Mouse (Mus musculus) CH12.LX (cell line): ENCODE measurements around the gene Chuk. TPM values are rescaled to one million over a fixed set of nuclear protein-coding genes. Genes with fewer than 3 reads are reported as not detected.

Experiments
- DNase-seq: peaks from one replicate; pipeline ENCODE4 v3.0.0-alpha.2; 2013; ENCODE audit errors: extremely low read depth
- H3K27ac ChIP-seq: 2 replicates; pipeline ENCODE4 v1.5.1; 2012; ENCODE audit warnings: low read depth, mild to moderate bottlenecking, control low read depth, moderate library complexity; ENCODE audit not compliant: insufficient read depth
- H3K27me3 ChIP-seq: replicated peaks from 2 replicates; pipeline ENCODE3; 2012; ENCODE audit warnings: inconsistent platforms
- H3K36me3 ChIP-seq, 2 experiments: replicated peaks in 1 of 2; 2 replicates each; pipeline versions ENCODE3 to v1.6.1; 2012; ENCODE audit warnings: inconsistent platforms in 1 of 2, low read length in 1 of 2, mild to moderate bottlenecking in 1 of 2, mixed read lengths in 1 of 2, moderate library complexity in 1 of 2; ENCODE audit not compliant: control insufficient read depth in 1 of 2, insufficient read depth in 1 of 2
- H3K4me1 ChIP-seq, 2 experiments: 2 replicates each; pipeline ENCODE4 v1.6.1; 2012; ENCODE audit warnings: inconsistent platforms in 1 of 2, moderate library complexity in 1 of 2; ENCODE audit not compliant: insufficient read depth in 2 of 2, control insufficient read depth in 1 of 2
- H3K4me2 ChIP-seq: 2 replicates; pipeline ENCODE4 v1.6.1; 2012; ENCODE audit warnings: low read depth, mild to moderate bottlenecking, control low read depth; ENCODE audit not compliant: poor library complexity, insufficient read depth, severe bottlenecking
- H3K4me3 ChIP-seq, 3 experiments: fragments of 150-350 bp in 1 of 3; sonication (generic) in 1 of 3; replicated peaks in 1 of 3; 2 replicates each; pipeline versions ENCODE3 to v1.5.1; 2011 to 2012; ENCODE audit warnings: low read depth in 2 of 3, low read length in 2 of 3, mild to moderate bottlenecking in 2 of 3, moderate library complexity in 2 of 3, control low read depth in 1 of 3, improper control_type of control experiment in 1 of 3, inconsistent platforms in 1 of 3, mixed read lengths in 1 of 3; ENCODE audit not compliant: poor library complexity in 1 of 3
- H3K79me2 ChIP-seq: replicated peaks from 2 replicates; pipeline ENCODE4 v1.6.1; 2012; ENCODE audit warnings: mild to moderate bottlenecking, moderate library complexity; ENCODE audit not compliant: control insufficient read depth, poor library complexity, insufficient read depth, severe bottlenecking; ENCODE audit errors: extremely low read depth
- H3K9ac ChIP-seq: 2 replicates; pipeline ENCODE4 v1.6.1; 2012; ENCODE audit warnings: low read depth, mild to moderate bottlenecking, control low read depth, moderate library complexity; ENCODE audit not compliant: insufficient read depth
- H3K9me3 ChIP-seq: replicated peaks from 2 replicates; pipeline ENCODE3; 2012; ENCODE audit warnings: low read length, inconsistent platforms, mixed read lengths
- BHLHE40 ChIP-seq: IDR thresholded peaks from 2 replicates; pipeline ENCODE4 v1.6.1; 2011; ENCODE audit warnings: mild to moderate bottlenecking, low read depth, low read length, improper control_type of control experiment
- CHD2 ChIP-seq: IDR thresholded peaks from 2 replicates; pipeline ENCODE4 v1.6.1; 2011; ENCODE audit warnings: low read length, improper control_type of control experiment
- CTCF ChIP-seq, 2 experiments: IDR thresholded peaks in 1 of 2; conservative IDR thresholded peaks in 1 of 2; 2 replicates each; pipeline ENCODE4 v1.5.1; 2011 to 2012; ENCODE audit warnings: low read depth in 2 of 2, low read length in 2 of 2, improper control_type of control experiment in 1 of 2, inconsistent platforms in 1 of 2, mild to moderate bottlenecking in 1 of 2, moderate library complexity in 1 of 2
- E2F4 ChIP-seq: IDR thresholded peaks from 2 replicates; pipeline ENCODE4 v1.6.1; 2011; ENCODE audit warnings: low read depth, low read length, improper control_type of control experiment; ENCODE audit not compliant: insufficient replicate concordance
- EP300 ChIP-seq: IDR thresholded peaks from 2 replicates; pipeline ENCODE4 v1.6.1; 2011; ENCODE audit warnings: low read length, improper control_type of control experiment
- ETS1 ChIP-seq: conservative IDR thresholded peaks from 2 replicates; pipeline ENCODE4 v1.6.1; 2012; ENCODE audit warnings: low read depth, mild to moderate bottlenecking, inconsistent platforms, low read length, improper control_type of control experiment, moderate library complexity
- HCFC1 ChIP-seq: IDR thresholded peaks from 2 replicates; pipeline ENCODE4 v1.6.1; 2012; ENCODE audit warnings: low read depth, mild to moderate bottlenecking, inconsistent platforms, low read length, improper control_type of control experiment
- IRF4 ChIP-seq: IDR thresholded peaks from 2 replicates; pipeline ENCODE4 v1.6.1; 2014; ENCODE audit warnings: low read depth, mild to moderate bottlenecking, inconsistent platforms, low read length, improper control_type of control experiment
- JUN ChIP-seq: IDR thresholded peaks from 2 replicates; pipeline ENCODE4 v1.6.1; 2011; ENCODE audit warnings: low read depth, mild to moderate bottlenecking, low read length, improper control_type of control experiment, moderate library complexity; ENCODE audit not compliant: insufficient read depth
- JUND ChIP-seq: conservative IDR thresholded peaks from 2 replicates; pipeline ENCODE4 v1.6.1; 2011; ENCODE audit warnings: low read depth, low read length, improper control_type of control experiment
- MAX ChIP-seq: IDR thresholded peaks from 2 replicates; pipeline ENCODE4 v1.6.1; 2011; ENCODE audit warnings: low read length, improper control_type of control experiment
- MEF2A ChIP-seq: IDR thresholded peaks from 2 replicates; pipeline ENCODE4 v1.6.1; 2014; ENCODE audit warnings: low read depth, mild to moderate bottlenecking, inconsistent platforms, low read length, improper control_type of control experiment, borderline replicate concordance
- MYC ChIP-seq: IDR thresholded peaks from 2 replicates; pipeline ENCODE4 v1.6.1; 2011; ENCODE audit warnings: low read depth, mild to moderate bottlenecking, improper control_type of control experiment, low read length
- NRF1 ChIP-seq: IDR thresholded peaks from 2 replicates; pipeline ENCODE4 v1.6.1; 2014; ENCODE audit warnings: low read depth, mild to moderate bottlenecking, inconsistent platforms, low read length, improper control_type of control experiment, moderate library complexity
- PAX5 ChIP-seq: IDR thresholded peaks from 2 replicates; pipeline ENCODE4 v1.6.1; 2012; ENCODE audit warnings: low read length, inconsistent platforms, mixed read lengths
- POLR2AphosphoS2 ChIP-seq: IDR thresholded peaks from 2 replicates; pipeline ENCODE4 v1.6.1; 2011; ENCODE audit warnings: low read depth, low read length, improper control_type of control experiment
- SIN3A ChIP-seq: IDR thresholded peaks from 2 replicates; pipeline ENCODE4 v1.6.1; 2012; ENCODE audit warnings: low read length, improper control_type of control experiment, inconsistent platforms
- SMC3 ChIP-seq: IDR thresholded peaks from 2 replicates; pipeline ENCODE4 v1.6.1; 2011; ENCODE audit warnings: low read depth, low read length, improper control_type of control experiment
- UBTF ChIP-seq: IDR thresholded peaks from 2 replicates; pipeline ENCODE4 v1.6.1; 2012; ENCODE audit warnings: low read depth, mild to moderate bottlenecking, inconsistent platforms, low read length, improper control_type of control experiment, moderate library complexity
- dilution Hi-C: fragments of 300-500 bp; cut with MboI; formaldehyde crosslinking; loops from 2 replicates; pipeline ENCODE4 v1.14.3; 2020; ENCODE audit warnings: low sequenced_read_pairs; ENCODE audit not compliant: extremely low pct_unique_long_range_greater_than_20kb, extremely low pct_ligation_motif_present
- in situ Hi-C: fragments of 300-500 bp; cut with MboI; formaldehyde crosslinking; loops from 3 replicates; pipeline ENCODE4 v1.14.3; 2019; ENCODE audit warnings: low sequenced_read_pairs, low pct_ligation_motif_present, low pct_unique_long_range_greater_than_20kb, mixed read lengths
- polyA plus RNA-seq: library from polyadenylated mRNA; unstranded; fragments of >175 nt; gene quantifications from 2 replicates; pipeline ENCODE4 v1.2.1, GENCODE M21; 2012; ENCODE audit warnings: low read depth; ENCODE audit not compliant: insufficient read length
- total RNA-seq, 2 experiments: library from RNA; depleted of rRNA; stranded (reverse); fragments of 300-350 nt in 1 of 2; fragments of >200 nt in 1 of 2; gene quantifications; 2 replicates each; pipeline ENCODE4 v1.2.3; 2012 to 2014

Gene Chuk
- total and polyA plus RNA-seq, 3 experiments: 36.9 to 82.4 (median 42.7) TPM

GRCm38 (mm10) chr19:44117793-44118192, 10.5 kb upstream of the Chuk start (continued):
- TF ChIP-seq PAX5: no peak
- TF ChIP-seq UBTF: no peak
- peak; percentile 81 for TF ChIP-seq JUND
- TF ChIP-seq SMC3: no peak
- TF ChIP-seq POLR2AphosphoS2: no peak
- peak; percentile 18; the same call in 1 of the 2 replicates for TF ChIP-seq HCFC1
- TF ChIP-seq SIN3A: peak; percentile 70
- peak; percentile 69 for TF ChIP-seq JUN
- no peak for TF ChIP-seq CTCF (conservative IDR thresholded peaks at IDR 0.05 in 1 of 2, IDR thresholded peaks at IDR 0.05 in 1 of 2; ENCODE audit: low read depth in 2 of 2, low read length in 2 of 2)
- TF ChIP-seq EP300: peak; percentile 93
- TF ChIP-seq IRF4: peak; percentile 95
- TF ChIP-seq NRF1: no peak
- peak; percentile 59; the same call in 1 of the 2 replicates for TF ChIP-seq ETS1
- no peak for TF ChIP-seq E2F4
- TF ChIP-seq CHD2: 0 out of 2 replicates have a peak, but pooled peaks have one; percentile 28
- peak; percentile 50 for TF ChIP-seq BHLHE40

GRCm38 (mm10) chr19:44111706-44112105, 4.4 kb upstream of the Chuk start:
- peaks cover 5% of the 10 kb centered on the region for H3K79me2 ChIP-seq
- H3K36me3 ChIP-seq: peaks cover 35 to 73% of the 10 kb centered on the region in 2 experiments
- H3K9ac ChIP-seq: no peak overlapping the region
- no peaks in the 10 kb centered on the region for H3K27me3 ChIP-seq
- no peaks in the 10 kb centered on the region for H3K9me3 ChIP-seq
- no peak overlapping the region for H3K4me2 ChIP-seq
- in situ Hi-C loops (no loop called here), dilution Hi-C loops (no loop called here)
- H3K27ac ChIP-seq: no peak overlapping the region
- no peak for TF ChIP-seq PAX5
- peak in 1 of 2 experiments; percentile 45; a peak in 2 of 4 replicates for TF ChIP-seq CTCF (conservative IDR thresholded peaks at IDR 0.05 in 1 of 2, IDR thresholded peaks at IDR 0.05 in 1 of 2; ENCODE audit: low read depth in 2 of 2, low read length in 2 of 2)
- TF ChIP-seq JUN: no peak
- TF ChIP-seq MEF2A: no peak
- TF ChIP-seq SMC3: no peak; the same call in 1 of the 2 replicates
- TF ChIP-seq MYC: no peak
- no peak for TF ChIP-seq MAX
- TF ChIP-seq NRF1: no peak
- no peak for TF ChIP-seq IRF4
- H3K4me3 ChIP-seq: no peak overlapping the region
- no peak for DNase-seq
- H3K4me1 ChIP-seq: peaks cover 12 to 25% of the 10 kb centered on the region in 2 experiments
